Mouse (Mus musculus) cerebellum, postnatal 36 days (tissue): ENCODE data around the gene Gprc5c.
"Not testable (repeated sequence)": the region's sequence is repeated elsewhere in the genome, so short reads cannot be mapped to it uniquely, and the experiment has no call there.

Experiments
- DNase-seq, 2 experiments: peaks; one replicate each; pipeline ENCODE4 v3.0.0; 2021 to 2022; ENCODE audit warnings: mixed read lengths in 2 of 2

Gprc5c gene

DNA sequence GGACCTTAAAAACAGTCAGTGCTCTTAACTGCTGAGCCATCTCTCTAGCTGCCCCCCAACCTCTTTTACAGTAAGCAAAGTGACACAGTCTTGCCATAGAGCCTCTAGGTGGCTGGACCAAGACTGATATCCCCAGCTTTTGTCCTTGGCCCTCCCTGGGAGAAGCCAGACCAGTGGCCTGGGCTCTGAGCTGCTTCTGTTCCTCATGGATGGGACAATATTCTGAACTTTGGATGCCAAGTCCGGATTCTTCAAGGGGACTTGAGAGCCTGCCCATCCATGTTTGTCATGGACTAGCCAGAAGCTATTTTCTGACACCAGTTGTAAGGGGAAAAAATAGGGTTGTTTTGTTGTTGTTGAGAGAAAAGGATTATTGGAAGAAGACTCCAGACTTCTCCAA lies 18.8 kb downstream of the Gprc5c start:
- no peak for DNase-seq

DNA sequence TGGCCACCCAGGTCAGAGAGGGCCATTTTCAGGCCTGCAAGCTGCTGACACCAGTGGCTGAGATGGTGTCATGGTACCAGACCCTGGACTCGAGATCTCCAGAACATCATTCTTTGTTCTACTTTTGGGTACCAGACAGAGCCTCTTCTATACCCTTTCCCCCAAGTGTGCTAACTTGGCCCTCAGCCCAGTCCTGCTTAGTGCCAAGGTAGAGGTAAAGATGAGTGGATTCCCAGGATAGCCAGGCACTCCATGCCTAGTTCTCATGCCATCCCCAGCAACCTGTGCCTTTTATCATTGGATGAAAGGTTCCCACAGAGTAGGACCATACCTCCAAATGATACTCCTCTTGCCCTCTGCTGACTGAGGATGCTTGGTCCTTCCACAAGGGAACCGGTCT lies 20.6 kb downstream of the Gprc5c start:
- no peak for DNase-seq

DNA sequence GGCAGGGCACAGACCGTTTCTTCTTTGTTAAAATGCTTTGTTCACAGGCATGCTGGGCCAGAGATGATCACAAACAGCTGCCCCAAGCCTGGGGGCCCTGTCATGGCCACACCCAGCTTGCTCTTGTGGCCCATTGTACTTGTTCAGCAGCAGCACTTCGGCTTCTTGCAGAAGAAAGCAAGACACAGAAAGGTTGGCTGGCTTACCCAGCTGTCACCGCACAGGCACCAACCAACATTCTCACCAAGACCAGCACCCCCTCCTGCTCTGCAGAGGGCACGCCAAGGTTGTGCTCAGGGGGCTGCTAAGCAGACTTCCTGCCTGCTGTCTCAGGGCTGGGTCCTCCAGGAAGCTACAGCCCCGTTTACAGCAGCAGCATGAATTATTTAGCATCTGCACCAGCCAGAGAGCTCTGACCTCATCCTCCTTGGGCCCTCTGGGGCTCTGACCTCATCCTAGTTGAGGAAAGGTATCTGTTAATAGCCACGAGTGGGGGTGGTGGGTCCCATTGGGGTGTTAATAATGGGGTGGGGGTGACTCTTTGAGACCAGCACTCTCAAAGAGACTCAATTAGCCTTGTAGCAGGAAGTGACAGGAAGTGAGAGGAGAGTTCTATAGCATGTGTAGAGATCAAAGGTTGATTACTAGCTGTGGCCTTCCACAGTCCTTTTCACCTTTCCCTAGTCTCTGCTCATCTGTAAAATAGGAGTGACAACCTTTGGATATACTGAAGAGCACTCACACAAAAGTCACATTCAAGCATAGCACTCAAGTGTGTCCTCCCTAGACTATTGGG lies 22.3 kb downstream of the Gprc5c start:
- DNase-seq, result no peak

DNA sequence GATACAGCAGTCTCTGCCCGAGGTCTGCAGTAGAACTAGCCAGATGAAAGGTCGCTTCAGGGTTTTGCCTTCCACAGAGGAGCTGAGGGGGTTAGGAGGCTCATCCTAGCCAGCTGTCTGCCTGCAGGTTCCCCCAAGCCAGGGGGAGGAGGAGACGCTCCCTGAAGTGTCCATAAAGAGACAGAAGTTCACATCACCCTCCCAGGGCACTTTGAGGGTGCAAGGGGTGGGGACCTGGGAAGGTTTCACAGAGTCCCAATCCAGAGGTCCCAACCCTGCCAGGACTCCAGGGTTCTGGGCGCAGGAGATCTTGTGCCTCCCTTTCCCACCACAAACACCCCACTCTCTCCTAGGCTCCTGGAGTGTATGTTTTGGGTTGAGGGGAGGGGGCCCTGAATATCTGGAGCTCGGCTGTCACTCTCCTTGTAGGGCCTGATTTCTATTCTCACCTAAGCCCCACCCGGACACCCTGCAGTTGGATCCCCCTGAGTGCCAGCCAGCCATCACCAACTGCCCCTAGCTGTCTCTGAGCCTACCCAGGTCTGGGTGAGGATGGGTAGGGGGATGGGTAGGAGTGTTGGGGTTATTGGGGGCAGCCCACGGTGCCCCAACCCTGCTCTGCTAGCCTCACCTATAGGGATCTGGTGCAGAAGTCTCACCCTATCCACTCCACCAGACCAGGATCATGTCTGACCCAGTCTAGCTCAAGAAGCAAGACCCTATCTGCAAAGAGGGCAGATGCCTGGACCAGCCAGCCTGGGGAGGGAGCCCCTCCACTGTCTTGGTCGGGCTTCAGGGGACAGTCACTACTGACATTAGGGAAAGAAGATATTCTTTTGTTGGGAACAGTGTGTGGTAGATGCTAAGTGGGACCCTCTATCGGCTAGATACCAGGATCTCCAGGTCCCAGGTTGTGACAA lies 23.5 kb downstream of the Gprc5c start:
- no peak for DNase-seq

DNA sequence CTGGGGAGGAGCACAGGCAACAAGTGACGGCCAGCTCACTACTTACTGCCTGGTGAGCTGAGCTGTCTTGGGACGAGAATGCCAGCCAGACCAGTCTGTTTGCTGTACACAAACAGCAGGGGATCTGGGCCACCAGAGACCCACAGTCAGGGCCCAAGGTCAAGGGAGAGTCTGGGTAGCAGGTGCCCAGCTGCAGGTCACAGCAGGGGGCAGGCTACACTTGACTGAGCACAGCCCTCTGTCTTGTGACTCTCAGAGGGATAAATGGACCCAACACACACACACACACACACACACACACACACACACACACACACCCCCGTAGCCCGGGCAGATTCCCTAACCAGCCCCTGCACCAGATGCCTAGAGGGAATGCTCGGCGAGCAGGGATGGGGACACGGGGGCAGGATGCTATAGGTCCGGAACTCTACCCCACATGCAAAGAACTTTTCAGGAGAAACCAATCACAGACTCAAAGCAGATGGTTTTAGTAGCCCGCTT lies 24.4 kb downstream of the Gprc5c start:
- peak; percentile 28 to 41 for DNase-seq

DNA sequence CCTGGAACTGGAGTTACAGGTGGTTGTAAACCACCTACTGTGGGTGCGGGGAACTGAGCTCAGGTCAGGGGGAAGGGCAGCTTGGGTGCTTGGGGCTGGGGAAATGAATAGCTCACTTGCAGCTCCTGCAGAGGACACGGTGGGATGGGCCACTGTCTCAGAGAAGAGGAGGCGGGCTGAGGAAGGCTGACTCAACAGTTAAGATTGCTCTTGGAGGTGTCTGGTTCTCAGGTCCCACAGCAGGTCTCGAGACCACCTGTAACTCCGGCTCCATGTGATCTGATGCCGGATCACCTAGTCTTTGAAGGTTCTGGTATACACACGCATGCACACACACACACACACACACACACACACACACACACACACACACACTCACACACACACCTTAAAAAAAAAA lies 25.2 kb downstream of the Gprc5c start:
- DNase-seq, result no peak

DNA sequence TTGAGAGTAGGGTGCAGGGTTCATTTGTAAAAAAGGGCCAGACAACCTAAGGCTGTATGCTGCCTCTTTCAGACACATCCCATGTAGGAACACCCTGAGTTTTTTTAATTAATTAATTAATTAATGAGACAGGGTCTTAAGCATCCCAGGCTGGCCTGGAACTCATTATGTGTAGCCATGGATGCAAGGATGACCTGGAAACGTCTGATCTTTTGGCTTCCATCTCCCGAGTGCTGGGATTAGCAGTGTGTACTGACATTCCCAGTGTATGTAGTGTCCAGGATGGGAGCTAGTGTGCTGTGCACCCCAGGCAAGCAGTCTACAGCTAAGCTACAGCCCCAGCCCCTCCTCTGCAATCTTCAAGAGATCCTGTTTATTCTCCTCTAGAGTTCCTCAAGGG lies 25.7 kb downstream of the Gprc5c start:
- DNase-seq, result no peak

DNA sequence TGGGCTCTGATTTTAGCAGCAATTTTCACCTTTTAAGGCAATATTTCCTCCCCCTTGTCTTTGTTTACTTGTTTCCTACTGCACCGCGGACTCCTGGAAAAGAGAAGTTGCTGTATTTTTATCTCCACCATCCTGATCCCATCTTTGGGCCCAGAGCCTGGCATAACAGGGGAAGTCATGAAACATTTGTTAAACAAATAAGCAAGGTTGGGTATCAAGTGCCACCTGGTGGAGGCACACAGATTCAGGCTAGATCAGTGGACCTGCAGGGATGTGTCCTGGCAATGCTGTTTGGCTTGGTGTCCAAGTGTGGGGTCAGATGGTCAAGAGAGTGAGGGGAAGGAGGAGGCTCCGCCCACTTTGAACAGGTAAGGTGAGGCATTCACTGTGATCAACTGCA lies 26.2 kb downstream of the Gprc5c start:
- peak; percentile 81 to 84 for DNase-seq

DNA sequence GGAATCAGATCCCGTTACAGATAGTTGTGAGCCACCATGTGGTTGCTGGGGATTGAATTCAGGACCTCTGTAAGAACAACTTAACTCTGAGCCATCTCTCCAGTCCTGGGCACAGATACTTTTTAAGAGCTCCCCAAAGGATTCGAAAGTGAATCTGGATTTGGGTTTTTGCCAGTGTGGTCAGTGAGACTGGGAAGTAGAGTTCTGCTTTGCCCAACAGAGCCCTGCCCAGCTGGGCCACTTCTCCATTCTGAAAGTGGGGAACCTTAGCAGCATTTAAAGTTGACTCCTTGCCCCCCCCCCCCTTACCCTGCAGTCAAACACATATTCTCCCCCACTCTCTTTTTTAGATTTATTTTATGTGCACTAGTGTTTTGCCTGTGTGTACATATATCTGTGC lies 28.7 kb downstream of the Gprc5c start:
- DNase-seq, result no peak

DNA sequence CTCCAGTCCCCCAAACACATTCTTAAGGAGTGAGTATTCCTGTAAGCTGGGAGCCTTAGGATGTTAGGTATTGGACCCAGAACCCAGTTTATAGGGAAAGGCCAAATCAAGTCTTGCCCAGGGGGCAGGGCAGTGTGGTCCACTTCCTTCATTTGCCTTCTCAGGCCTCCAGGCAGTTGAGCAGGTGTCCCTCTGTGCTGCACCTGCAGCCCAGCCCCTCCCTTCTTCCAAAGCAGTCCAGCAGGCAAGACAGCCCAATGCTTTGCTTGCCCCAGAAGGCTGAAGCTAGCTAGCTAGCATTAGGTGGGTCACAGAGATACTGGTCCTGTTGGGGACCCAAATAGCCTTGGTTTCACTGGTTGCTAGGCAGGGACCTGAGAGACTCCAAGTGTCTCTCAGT lies 29.2 kb downstream of the Gprc5c start:
- no peak for DNase-seq

DNA sequence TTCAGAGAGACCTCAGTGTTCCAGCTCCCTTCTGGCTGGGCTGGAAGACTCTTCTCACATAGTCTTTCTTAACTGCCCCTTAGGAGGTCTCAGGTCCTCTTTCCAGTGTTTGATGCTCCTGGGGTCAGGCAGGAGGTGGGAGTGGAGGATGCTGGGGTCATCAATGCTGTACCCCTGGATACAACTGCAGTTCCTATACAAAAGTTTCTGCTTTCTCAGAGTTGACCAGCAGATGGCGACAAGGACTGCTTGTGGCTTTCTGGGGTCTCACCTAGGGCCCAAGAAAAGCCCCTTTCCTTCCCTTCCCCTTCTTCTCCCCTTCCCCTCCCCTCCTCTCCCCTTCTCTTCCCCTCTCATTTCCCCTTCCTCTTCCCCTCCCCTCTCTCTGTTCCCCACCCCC lies 29.6 kb downstream of the Gprc5c start:
- DNase-seq, result peak in 1 of 2 experiments; percentile 54

DNA sequence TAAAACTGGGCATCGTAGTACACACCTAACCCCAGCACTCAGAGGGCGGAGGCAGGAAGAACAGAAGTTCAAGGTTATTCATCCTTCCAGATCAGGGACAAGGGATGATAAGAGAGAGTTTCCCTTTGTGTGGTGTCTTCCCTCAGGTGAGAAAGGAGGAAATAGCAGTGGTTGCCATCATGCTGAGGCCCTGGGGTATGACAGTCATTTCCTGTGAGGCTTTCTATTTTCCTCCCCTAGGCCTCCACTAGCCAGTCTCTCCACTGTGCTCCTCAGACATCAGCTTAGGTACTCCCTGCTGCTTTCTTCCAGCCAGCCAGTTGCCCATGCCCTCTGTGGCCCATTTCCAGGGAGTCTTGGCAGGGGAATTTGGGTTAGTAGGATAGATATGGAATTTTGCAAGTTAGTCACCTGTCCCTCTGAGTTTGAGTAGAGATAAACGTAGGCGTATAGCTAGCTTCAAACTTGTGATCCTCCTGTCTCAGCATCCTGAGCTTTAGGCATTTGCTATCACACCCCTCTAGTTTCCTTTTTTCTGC lies 32.4 kb downstream of the Gprc5c start:
- DNase-seq, result peak in 1 of 2 experiments; percentile 48

DNA sequence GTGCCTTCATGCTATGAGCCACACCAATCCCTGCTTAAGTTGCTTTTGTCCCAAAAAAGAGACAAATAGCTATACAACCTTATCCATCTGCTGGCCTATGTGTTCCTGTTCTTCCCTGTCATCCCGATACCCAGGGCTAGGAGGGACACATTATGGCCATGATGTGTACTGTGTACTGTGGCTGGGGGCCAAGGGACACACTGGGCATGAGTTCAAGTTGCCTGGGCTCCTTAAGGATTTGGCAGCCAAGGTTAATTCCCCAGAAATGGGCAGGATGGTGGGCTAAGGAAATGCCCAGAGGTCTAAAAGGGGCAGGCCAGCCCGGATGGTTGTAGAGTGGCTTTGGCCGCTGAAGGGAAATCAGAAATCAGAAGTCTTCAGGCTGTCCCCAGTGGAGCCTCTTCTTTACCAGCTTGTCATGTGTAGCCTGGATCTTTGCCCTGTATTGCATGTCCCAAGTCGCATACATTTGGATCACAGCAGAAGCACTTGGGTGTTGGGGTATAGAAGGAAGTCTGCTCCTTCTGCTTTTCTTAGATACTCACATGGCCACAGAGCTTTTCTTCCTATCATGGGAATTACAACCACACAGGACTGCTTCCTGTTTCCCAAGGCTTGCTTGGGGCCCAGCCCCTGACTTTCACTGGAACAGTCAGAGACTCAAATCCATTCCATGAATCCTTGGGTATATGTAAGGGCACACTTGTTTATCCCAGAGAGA lies 33.6 kb downstream of the Gprc5c start:
- peak; percentile 73 for DNase-seq

DNA sequence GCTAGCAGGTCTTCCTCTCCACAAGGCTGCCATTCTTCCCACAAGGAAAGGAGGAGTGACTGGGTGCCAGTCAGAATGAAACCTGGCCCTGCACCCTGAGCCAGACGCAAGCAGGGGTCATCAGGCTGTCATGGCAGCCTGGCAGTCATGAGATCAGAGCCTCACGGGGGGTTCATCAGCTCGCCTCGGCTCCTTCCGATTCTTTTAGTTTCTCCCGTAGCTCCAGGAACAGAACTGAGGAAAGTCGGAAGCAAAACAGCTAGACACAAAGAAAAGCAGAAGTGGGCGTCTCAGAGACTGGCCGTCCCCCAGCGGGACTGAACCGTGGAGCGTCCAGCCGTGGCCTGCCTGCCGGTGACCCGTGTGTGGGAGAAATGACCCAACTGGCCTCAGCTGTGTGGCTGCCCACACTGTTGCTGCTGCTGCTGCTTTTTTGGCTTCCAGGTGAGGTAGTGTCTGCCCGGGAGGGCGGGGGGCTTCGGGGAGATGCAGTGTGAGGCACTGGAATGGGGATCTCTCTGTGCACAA lies 39.1 kb downstream of the Gprc5c start, which contains the start of gene Cd300a:
Cd300a (plus strand) TSS at position 51 of the 528 bp plus-strand sequence.
- DNase-seq, result no peak

DNA sequence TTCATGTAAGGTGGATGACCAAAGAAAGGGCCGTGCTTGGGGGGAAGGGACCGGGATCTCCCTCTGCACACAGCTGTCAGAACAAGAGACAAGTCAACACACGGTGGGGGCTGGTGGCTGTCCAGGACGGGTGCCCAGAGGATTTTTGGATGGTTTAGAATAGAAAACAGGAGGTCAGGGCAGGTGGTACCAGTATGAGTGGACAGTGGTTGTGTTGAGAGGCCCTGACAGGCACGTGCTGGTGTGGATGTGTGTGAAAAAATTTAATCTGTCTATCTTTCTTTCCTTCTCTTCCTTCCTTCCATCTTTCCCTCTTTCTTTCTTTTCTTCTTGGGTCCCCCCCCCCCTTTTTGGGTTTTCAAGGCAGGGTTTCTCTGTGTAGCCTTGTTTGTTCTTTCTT lies 39.6 kb downstream of the Gprc5c start:
- no peak for DNase-seq

DNA sequence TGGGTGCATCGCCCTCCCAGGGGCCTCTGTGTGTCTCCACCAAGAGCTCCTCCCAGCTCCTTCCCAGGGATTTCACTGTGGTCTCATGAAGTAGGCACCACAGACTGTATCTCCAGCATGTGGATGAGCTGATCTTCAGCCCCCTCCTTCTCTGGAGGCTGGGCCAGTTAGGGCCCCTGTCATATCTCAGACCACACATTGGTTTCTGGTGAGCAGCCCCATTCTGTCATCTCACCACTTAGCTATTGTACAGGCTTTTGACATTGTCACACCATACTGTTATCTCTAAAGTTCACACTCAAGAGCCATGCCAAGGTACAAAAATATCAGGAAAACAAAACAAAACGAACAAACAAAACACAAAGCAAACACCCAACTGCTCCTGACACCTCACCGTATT lies 45.1 kb downstream of the Gprc5c start:
- DNase-seq, result no peak

DNA sequence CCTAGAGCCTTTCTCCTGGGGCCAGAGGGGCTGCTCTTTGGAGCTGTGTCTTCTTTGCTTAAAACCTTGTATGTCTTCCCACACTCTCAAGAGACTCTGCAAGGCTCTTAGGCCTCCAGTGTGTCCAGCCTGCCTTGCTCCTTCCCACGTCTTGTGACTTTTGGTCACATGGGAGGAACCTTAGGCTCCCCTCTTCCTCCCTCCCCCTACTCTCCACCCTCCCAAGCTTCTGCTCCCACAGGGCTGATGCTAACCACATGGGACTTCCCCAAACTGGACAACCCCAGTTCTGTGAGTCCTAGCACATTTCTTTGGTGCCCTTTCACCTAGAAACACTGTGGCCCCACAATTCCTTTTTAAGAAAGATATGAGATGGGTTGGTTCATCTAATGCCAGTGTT lies 47.1 kb downstream of the Gprc5c start:
- no peak for DNase-seq

DNA sequence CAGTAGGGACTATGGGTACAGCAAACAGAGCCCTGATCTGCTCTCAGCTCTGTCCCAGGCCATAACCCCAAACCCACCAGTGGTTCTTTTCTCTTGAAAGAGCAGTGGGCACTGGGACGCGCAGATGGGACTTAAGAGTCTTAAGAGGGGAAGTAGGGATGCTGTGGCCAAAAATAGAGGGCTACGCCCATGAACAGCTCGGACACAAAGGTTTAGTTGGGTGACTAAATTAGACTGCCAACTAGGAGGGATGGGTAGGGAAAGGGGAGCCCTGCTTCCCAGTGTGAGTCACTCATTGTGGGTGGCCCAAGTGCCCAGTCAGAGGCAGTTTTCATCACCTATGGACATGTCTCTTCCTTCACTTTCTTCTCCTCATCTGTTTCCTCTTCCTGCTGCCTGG lies 52.3 kb downstream of the Gprc5c start:
- no peak for DNase-seq

DNA sequence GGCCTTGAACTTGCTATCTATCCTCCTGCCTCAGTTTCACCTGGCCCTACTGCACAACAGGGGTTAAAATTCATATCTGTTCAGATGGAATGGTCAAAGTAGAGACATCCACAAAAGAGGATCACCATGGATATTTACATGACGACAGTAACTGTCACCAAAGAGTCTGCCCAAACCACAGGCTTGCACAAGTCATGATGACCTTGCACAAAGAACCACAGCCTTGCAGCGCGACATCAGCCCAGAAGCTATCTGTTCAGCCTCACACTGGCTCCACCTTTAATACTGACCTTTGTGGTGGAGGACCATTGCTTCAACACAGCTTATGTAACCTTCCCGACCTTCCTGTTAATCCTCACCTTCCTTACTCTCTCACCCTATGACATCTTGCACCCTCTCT lies 56.6 kb downstream of the Gprc5c start:
- DNase-seq, result no peak

DNA sequence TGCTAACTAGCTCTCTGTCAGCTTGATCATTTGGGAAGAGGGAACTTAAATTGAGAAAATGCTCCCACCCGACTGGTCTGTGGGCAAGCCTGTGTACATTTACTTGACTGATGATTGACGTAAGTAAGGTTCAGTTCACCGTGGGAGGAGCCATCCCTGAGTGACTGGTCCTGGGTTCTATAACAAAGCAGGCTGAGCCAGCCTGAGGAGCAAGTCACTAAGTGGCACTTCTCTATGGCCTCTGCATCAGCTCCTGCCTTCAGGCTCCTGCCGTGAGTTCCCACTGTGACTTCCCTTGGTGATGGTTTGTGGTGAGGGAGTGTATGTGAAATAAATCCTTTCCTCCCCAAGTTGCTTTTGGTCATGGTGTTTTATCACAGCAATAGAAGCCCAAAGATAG lies 57.1 kb downstream of the Gprc5c start:
- no peak for DNase-seq

DNA sequence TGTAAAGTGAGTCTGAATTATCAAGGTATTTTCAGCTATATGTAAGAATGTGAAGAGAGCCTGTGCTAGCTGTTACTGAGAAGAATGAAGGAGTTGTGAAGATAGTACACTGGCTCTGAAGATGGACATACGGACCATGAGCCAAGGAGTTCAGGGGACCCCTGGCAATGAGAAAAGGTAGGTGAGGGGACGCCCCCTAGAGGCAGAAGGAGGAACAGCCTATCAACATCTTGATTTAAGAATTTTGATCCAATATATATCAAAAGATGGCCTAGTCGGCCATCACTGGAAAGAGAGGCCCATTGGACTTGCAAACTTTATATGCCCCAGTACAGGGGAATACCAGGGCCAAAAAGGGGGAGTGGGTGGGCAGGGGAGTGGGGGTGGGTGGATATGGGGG lies 58.6 kb downstream of the Gprc5c start:
- not testable (repeated sequence) for DNase-seq

DNA sequence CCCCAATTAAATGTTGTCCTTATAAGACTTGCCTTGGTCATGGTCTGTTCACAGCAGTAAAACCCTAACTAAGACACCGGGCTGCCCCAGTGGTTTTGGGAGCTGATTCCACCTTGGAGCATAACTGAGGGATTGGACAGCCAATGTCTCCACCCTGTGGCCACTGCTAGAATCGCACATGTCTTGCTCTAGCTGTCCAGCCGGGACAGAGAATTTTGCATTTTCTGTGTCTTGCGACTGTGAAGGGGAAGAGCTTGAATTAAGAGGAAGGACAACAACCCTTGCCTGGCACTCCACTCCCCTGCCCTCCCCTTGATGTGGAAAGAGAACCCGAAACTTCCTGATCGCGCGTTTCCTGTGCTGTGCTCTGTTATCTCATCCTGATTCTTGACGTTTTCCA lies 61.9 kb downstream of the Gprc5c start:
- peak; percentile 87 to 94 for DNase-seq

DNA sequence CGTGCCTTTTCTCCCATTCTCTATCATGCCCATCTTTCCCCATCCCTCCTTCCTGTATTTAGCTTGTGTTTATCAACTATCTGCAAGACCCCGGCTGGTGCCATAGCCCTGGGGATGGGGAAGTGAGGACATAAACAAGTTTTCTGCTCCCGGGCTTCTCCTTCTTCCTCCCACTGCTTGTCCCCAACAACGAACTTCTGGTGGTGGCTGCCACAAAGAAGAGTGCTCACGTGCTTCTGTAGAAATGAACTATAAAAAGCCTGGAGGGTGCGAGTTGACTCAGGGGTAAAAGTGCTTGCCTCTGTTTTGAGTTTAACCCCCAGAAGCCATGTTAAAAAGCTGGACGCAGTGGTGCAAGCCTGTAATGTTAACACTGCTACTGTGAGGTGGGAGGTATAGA lies 64.0 kb downstream of the Gprc5c start:
- no peak for DNase-seq
